Mouse (Mus musculus) lung, embryonic 14.5 days (tissue): Measurements from ENCODE around the gene Crtc3. TPM values are rescaled to one million over a fixed set of nuclear protein-coding genes. Genes with fewer than 3 reads are reported as not detected.

Experiments
- ATAC-seq: fragments of 200-750 bp; cut with Nextera tagmentation; 2 replicates; pipeline ENCODE4 v1.8.0; 2017; ENCODE audit warnings: mild to moderate bottlenecking, moderate TSS enrichment, moderate library complexity; ENCODE audit not compliant: insufficient read depth
- DNase-seq: peaks from one replicate; pipeline ENCODE4 v3.0.0-alpha.2; 2015
- H3K27ac ChIP-seq: fragments of 300-500 bp; sonication (generic); 2 replicates; pipeline ENCODE4 v1.5.1; 2014; ENCODE audit warnings: low read depth, mild to moderate bottlenecking, moderate library complexity
- H3K27me3 ChIP-seq: fragments of 300-500 bp; sonication (generic); 2 replicates; pipeline ENCODE4 v1.6.1; 2014; ENCODE audit warnings: low read length, control low read depth; ENCODE audit not compliant: insufficient read depth
- H3K36me3 ChIP-seq: fragments of 300-500 bp; sonication (generic); 2 replicates; pipeline ENCODE4 v1.6.1; 2014; ENCODE audit warnings: control low read depth; ENCODE audit not compliant: insufficient read depth
- H3K4me1 ChIP-seq: fragments of 300-500 bp; sonication (generic); 2 replicates; pipeline ENCODE4 v1.6.1; 2014; ENCODE audit warnings: antibody characterized with exemption, control low read depth; ENCODE audit not compliant: insufficient read depth
- H3K4me2 ChIP-seq: fragments of 300-500 bp; sonication (generic); 2 replicates; pipeline ENCODE4 v1.6.1; 2014; ENCODE audit warnings: mild to moderate bottlenecking
- H3K4me3 ChIP-seq: fragments of 300-500 bp; sonication (generic); 2 replicates; pipeline ENCODE4 v1.5.1; 2014; ENCODE audit warnings: low read depth, low read length
- H3K9ac ChIP-seq: fragments of 300-500 bp; sonication (generic); 2 replicates; pipeline ENCODE4 v1.6.1; 2014
- H3K9me3 ChIP-seq: fragments of 300-500 bp; sonication (generic); 2 replicates; pipeline ENCODE4 v1.6.1; 2016; ENCODE audit warnings: low read depth, low read length, control low read depth
- CTCF ChIP-seq: IDR thresholded peaks from 2 replicates; pipeline ENCODE4 v1.5.1; 2016; ENCODE audit warnings: antibody characterized with exemption, low read depth
- WGBS: fragments of 180-500 bp; shearing (Covaris S2); extraction: QIAGEN DNeasy Blood & Tissue Kit; methylation state at CpG from one replicate; pipeline ENCODE4 v1.1.7; 2014; 5-methylcytosine and 5-hydroxymethylcytosine counted together
- polyA plus RNA-seq: library from polyadenylated mRNA; unstranded; fragments of >200 nt; fragmentation: Nextera tagmentation; extraction: Ambion mirVana; gene quantifications from 2 replicates; pipeline ENCODE4 v1.2.1, GENCODE M21; 2014

Crtc3 gene
- polyA plus RNA-seq, 1 experiment from 2014 or later, result 27.5 TPM

- Histone ChIP-seq H3K4me3 (no peak overlapping the region), H3K9me3 (no peaks in the 10 kb centered on the region), H3K27ac (no peak overlapping the region), H3K4me2 (no peak overlapping the region), H3K9ac (no peak overlapping the region), H3K4me1 (no peaks in the 10 kb centered on the region), H3K27me3 (no peaks in the 10 kb centered on the region), H3K36me3 (peaks cover 88% of the 10 kb centered on the region)
- WGBS, result 87% methylated on average over 8 of the region's 8 CpGs
- ATAC-seq (no peak), DNase-seq (no peak)
- no peak for TF ChIP-seq CTCF
Measured at GRCm38 (mm10) chr7:80718471-80718870, 29.8 kb upstream of the Crtc3 start.

DNA sequence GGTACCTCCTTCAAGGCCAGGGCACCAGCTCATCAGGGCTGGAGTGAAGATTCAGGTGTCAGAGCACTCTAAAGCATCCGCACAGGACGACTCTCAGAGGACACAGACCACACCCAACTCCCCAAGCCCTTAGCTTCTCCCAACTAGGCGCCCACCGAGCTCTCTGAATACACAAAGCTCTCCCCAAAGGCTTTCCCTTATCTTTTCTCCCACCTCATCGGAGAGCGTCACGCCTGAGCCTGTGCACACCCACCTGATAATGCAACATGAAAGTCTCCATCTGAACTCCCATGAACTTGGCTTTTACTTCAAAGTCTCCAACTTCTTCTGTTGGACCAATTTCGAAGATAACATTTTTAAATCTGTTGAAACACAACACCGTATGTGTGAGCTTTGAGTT is 28.1 kb upstream of the Crtc3 start:
- peaks cover 84% of the 10 kb centered on the region for H3K36me3 ChIP-seq
- no peaks in the 10 kb centered on the region for H3K27me3 ChIP-seq
- TF ChIP-seq CTCF, result no peak
- no peak overlapping the region for H3K4me3 ChIP-seq
- H3K9ac ChIP-seq, result no peak overlapping the region
- DNase-seq (no peak), ATAC-seq (no peak)
- H3K27ac ChIP-seq, result no peak overlapping the region
- no peaks in the 10 kb centered on the region for H3K9me3 ChIP-seq
- H3K4me1 ChIP-seq, result no peaks in the 10 kb centered on the region
- no peak overlapping the region for H3K4me2 ChIP-seq
- 63% methylated on average over 9 of the region's 9 CpGs for WGBS

DNA sequence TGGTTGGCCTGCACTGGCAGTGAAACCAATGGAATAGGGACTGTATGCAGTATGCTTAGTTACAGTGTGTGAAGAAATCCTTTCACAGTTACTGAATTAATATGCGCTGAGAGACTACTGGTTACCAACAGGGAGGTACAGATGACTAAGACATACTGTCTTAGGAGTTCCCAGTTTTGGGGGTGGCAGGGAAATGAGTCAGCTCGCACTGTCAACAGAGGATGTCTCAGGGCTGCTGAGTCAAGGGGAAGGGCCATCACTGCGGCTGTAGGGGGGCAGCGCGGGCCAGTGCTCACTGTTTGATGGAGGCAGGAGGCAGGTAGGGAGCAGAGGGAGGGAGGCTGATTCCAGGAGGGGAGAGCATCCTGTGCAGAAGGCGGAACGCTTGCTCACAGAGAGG is 26.6 kb upstream of the Crtc3 start:
- 91% methylated on average over 7 of the region's 7 CpGs for WGBS
- no peaks in the 10 kb centered on the region for H3K4me1 ChIP-seq
- H3K27me3 ChIP-seq, result no peaks in the 10 kb centered on the region
- no peaks in the 10 kb centered on the region for H3K9me3 ChIP-seq
- peaks cover 76% of the 10 kb centered on the region for H3K36me3 ChIP-seq
- no peak overlapping the region for H3K4me3 ChIP-seq
- no peak overlapping the region for H3K27ac ChIP-seq
- H3K9ac ChIP-seq, result no peak overlapping the region
- H3K4me2 ChIP-seq, result no peak overlapping the region
- ATAC-seq (no peak), DNase-seq (no peak)
- no peak for TF ChIP-seq CTCF

DNA sequence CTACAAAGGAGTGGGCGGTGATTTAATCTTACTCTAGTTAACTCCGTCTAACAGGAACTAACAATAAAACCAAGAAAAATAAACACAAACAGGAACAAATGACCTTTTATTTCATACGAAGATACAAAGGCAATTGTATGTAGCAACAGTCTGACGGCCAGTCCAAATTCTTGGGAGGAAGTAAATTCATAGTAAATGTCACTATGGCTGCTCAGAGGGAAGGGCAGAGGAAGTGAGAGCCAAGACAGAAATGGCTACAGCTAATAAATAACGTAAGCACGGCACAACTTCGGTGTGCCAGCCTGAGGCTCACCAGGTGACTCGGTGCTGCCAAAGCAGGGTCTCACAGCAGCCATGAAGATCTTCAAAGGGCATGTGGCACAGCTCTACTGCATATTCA is 22.8 kb upstream of the Crtc3 start:
- ATAC-seq (no peak), DNase-seq (no peak)
- no peak overlapping the region for H3K9ac ChIP-seq
- TF ChIP-seq CTCF, result no peak
- no peak overlapping the region for H3K4me2 ChIP-seq
- no peak overlapping the region for H3K27ac ChIP-seq
- peaks cover 45% of the 10 kb centered on the region for H3K36me3 ChIP-seq
- H3K4me3 ChIP-seq, result no peak overlapping the region
- H3K27me3 ChIP-seq, result no peaks in the 10 kb centered on the region
- H3K9me3 ChIP-seq, result no peaks in the 10 kb centered on the region
- 55% methylated on average over 8 of the region's 8 CpGs for WGBS
- no peaks in the 10 kb centered on the region for H3K4me1 ChIP-seq

DNA sequence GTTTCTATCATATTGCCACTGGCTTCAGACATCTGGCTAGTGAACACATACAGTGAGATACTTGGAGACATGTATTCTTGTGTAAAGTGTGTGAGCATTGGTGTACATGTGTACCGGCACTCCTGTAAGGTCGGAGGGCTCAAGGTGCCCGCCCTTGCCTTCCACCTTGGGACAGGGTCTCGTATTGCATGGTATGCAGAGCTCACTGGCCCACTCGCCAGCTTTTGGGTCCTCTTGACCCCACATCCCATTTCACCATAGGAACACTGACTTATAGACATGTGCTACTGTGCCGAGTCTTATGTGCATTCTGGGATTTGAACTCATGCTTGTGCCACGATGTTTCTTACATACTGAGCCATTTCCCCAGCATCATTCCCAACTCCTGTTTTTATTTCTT is 21.7 kb upstream of the Crtc3 start:
- Histone ChIP-seq H3K36me3 (peaks cover 35% of the 10 kb centered on the region), H3K4me2 (no peak overlapping the region), H3K4me3 (no peak overlapping the region), H3K9me3 (no peaks in the 10 kb centered on the region), H3K27ac (no peak overlapping the region), H3K27me3 (no peaks in the 10 kb centered on the region), H3K4me1 (no peaks in the 10 kb centered on the region), H3K9ac (no peak overlapping the region)
- ATAC-seq (no peak), DNase-seq (no peak)
- TF ChIP-seq CTCF, result no peak
- 89% methylated on average over 7 of the region's 7 CpGs for WGBS

- Histone ChIP-seq H3K4me3 (no peak overlapping the region), H3K27ac (no peak overlapping the region), H3K36me3 (no peaks in the 10 kb centered on the region), H3K9ac (no peak overlapping the region), H3K27me3 (no peaks in the 10 kb centered on the region), H3K4me2 (no peak overlapping the region), H3K4me1 (no peaks in the 10 kb centered on the region), H3K9me3 (no peaks in the 10 kb centered on the region)
- TF ChIP-seq CTCF, result no peak
- no peak for DNase-seq
- ATAC-seq, result no peak
- WGBS, result 80% methylated on average over 4 of the region's 4 CpGs
Measured at GRCm38 (mm10) chr7:80704066-80704465, 15.4 kb upstream of the Crtc3 start.

DNA sequence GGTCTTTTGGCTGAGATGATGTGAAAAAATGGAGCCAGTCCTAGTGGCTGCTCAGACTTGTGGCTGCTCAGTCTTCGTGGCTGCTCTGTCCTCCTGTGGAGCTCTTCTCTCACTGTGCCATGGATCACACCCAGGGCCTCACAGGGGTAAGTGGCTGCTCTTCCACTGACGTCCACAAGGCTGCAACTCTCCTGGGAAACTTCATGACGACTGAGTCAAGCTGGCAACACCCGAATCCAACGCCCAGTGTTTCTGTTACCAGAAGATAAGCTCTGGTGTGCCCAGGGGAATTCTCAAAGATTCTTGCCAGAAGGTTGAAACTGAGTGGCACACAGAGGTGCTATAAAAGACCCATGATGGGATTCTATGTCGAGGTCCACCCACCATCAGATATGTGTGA is 13.8 kb upstream of the Crtc3 start:
- no peak for TF ChIP-seq CTCF
- H3K4me1 ChIP-seq, result no peaks in the 10 kb centered on the region
- H3K9me3 ChIP-seq, result no peaks in the 10 kb centered on the region
- no peaks in the 10 kb centered on the region for H3K36me3 ChIP-seq
- H3K4me3 ChIP-seq, result no peak overlapping the region
- H3K27me3 ChIP-seq, result no peaks in the 10 kb centered on the region
- no peak for DNase-seq
- WGBS, result 63% methylated on average over 6 of the region's 6 CpGs
- ATAC-seq, result no peak
- no peak overlapping the region for H3K9ac ChIP-seq
- H3K4me2 ChIP-seq, result no peak overlapping the region
- no peak overlapping the region for H3K27ac ChIP-seq

- Histone ChIP-seq H3K4me1 (no peaks in the 10 kb centered on the region), H3K4me3 (no peak overlapping the region), H3K27ac (no peak overlapping the region), H3K9me3 (no peaks in the 10 kb centered on the region), H3K4me2 (no peak overlapping the region), H3K27me3 (no peaks in the 10 kb centered on the region), H3K36me3 (no peaks in the 10 kb centered on the region), H3K9ac (no peak overlapping the region)
- no peak for TF ChIP-seq CTCF
- ATAC-seq (no peak), DNase-seq (no peak)
- WGBS, result 53% methylated on average over 8 of the region's 8 CpGs
Measured at GRCm38 (mm10) chr7:80699709-80700108, 11.0 kb upstream of the Crtc3 start.
